Mouse (Mus musculus): Measurements from ENCODE around the gene Rlbp1.
A peak's percentile ranks its signal among the peaks of the same experiment; 100 is the strongest.

Gene Rlbp1

DNA sequence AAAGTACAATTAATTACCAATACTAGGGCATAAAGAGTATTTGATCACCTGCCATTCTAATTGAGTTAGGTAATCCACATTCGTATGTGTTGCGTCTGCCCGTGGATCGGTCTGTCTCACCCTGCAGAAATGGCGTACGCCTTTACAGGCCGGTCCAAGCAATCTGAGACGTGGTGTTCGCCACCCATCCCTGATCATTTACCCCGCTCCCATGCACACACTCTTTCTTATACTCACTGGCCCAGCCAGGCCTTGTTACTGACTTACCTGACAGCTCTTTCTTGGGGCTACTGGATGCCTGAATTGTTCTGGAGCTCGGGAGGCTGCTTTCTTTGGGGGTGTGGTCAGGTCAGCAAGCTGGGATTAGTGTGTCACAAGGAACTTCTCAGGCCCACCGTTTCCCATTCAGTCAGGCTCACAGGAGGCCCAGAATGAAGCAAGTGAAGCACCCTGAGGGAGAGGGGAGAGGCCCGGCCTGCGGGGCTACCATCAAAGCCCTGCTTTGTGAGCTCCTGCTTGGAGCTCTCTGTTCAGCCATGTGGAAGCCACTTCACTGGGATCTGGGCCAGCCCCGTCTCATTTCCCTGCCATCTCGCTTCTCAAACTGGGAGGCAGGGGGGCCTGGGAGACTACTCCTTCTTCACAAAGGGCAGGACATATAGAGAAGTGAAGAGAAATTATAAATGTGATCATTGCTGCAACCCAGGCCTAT, at the start of gene Rlbp1:
Rlbp1 (minus strand) TSS at position 627 of the 712 bp plus-strand sequence.
- DNase-seq = no peak

- DNase-seq = no peak
These were observed 41.4 kb upstream of the Rlbp1 start for GRCm38 (mm10) chr7:79428243-79428642.

GRCm38 (mm10) chr7:79425804-79426203, 39.0 kb upstream of the Rlbp1 start:
- no peak for DNase-seq

DNA sequence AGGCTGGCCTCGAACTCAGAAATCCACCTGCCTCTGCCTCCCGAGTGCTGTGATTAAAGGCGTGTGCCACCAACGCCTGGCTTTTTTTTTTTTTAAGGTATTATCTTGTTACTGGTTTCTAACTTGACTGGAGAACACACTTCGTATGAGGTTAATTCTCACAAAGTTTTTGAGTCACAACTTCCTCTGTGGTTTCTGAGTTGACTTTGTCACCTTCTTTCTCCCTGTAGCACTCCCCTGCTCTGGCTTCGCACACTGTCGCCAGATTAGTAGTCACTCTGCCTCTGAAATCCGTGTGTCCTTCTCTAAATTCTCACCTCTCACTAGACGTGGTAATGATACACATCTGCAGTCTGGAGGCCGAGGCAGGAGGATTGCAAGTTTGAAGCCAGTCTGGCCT, 36.0 kb upstream of the Rlbp1 start:
- DNase-seq = no peak

DNA sequence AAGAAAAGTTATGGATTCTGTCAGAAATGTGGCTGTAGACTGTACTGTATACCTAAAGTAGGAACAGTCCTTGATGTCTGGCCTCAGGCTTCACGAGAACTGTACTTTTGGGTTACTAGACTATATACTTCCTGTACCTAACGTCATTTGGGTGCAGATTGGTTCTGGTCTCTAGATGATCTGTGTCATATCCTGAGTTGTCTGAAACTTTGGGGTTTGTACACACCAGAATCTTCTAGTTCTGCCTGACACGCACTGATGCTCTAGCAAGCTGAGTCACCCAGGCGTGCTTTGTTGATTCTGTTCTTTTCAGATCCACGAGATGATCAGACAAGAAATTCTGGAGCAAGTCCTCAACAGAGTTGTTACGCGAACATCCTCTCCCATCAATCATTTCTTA, 33.1 kb upstream of the Rlbp1 start:
- no peak for DNase-seq

- no peak for DNase-seq
These were observed 27.9 kb upstream of the Rlbp1 start for GRCm38 (mm10) chr7:79414449-79415375.

- DNase-seq = no peak
These were observed 13.4 kb upstream of the Rlbp1 start for GRCm38 (mm10) chr7:79400296-79400695.

DNA sequence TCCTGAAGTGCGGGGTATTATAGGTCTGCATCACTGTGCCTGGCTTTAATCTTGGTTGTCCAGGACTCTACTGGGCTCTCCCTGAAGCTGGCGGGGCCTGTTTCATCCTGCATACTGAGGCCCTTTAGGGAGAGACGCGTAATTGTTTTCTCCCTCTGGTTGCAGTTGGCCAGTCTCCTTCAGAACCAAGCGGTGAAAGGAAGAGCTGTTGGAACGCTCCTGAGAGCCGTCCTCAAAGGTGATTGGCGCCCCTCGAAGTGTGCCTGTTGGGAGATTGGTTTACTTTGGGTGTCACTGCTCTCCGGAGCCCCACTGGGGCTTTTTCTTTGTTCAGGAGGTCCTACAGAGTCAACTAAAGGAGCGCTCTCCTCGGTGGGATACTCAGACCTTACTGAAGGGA, 12.1 kb upstream of the Rlbp1 start:
- DNase-seq = no peak

DNA sequence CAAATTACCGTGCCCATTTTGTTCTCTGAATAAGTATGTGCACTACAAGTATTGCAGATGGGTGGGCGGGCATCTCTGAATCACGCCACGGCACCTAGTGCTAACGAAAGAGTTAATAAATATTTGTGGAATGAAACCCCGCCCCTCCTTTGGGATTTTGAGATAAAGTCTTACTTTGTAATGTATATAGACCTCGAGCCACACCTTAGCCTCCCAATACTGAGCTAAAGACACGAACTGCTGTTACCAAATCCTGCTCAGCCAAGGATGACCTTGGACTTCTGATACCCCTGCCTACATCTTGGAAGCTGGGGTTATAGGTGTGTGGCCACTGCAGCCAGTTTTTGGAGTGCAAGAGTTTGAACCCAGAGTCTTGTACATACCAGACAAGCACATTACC, 11.6 kb upstream of the Rlbp1 start:
- no peak for DNase-seq

DNA sequence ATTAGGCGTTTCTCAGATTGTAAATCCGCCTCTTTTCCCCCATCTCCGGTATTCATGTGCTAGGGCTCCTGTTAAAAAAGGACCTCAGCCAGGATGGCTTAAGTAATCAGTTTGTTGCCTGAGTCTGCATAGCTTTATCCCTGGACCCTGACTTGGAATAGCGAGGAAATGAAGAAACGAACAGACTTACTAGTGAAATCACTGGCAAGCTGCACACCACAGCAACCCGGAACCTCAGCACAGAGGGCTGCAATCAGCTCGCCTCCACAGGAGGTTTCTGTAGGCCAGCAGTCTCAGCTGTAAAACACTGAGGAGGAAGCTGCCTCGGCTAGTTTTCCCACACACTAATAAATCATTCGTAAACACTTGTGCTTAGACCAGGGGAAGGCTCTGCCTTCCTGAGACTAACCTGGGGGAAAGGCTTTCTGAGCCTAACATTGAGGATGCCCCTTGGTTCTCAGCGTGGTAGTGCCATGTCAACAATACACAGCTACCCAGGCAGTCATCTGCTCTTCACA, 10.7 kb upstream of the Rlbp1 start:
- no peak for DNase-seq

- DNase-seq = no peak
These were observed 8.3 kb upstream of the Rlbp1 start for GRCm38 (mm10) chr7:79395186-79395585.

GRCm38 (mm10) chr7:79394666-79395065, 7.8 kb upstream of the Rlbp1 start:
- DNase-seq = no peak

DNA sequence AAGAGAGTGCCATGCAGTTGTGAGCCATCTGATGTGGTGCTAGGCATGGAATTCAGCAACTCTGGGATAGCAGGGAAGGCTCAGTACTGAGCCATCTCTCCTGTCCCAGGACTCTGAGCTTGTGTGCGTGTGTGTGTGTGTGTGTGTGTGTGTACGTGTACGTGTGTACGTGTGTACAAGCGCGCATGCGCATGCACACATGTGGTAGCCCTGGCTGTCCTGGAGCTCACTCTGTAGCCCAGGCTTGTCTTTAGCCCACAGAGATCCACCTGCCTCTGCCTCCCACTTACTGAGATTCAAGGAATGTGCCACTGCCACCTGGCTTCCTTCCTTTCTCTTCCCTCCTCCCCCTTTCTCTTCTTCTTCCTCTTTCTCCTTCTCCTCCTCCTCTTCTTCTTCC, 7.1 kb upstream of the Rlbp1 start:
- DNase-seq = no peak

DNA sequence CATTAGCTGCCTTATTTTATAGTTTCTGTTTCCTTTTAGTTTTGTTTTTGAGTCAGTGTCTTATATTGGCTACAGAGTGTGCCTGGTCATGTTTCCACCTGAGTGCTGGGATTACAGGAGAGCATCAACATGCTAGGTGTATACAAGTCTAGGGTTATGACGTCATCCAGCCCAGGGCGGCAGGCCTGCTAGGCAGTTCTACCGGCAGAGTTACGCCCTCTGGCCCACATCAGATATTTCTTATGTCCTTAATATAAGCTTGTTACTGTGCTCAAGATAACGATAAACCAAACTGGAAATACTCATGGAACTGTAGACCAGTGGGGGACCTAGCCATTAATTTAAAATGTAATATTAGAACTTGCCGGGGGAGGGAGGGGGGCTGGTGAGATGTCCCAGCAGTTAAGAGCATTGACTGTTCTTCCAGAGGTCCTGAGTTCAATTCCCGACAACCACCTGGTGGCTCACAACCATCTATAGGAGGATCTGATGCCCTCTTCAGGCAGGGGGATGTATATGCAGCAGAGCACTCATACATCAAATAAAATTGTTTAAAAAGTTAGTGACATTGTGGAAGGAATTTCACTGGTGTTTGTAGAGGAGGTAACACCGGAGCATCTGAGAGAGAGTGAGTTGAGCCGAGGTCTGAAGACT, 6.1 kb upstream of the Rlbp1 start:
- peak in 1 of 2 experiments; percentile 35 for DNase-seq

GRCm38 (mm10) chr7:79391883-79392649, 5.2 kb upstream of the Rlbp1 start, which contains the start of gene Fanci:
TSS of gene Fanci (plus strand) at chr7:79391929.
- DNase-seq = peak; percentile 98

- no peak for DNase-seq
These were observed 4.6 kb upstream of the Rlbp1 start for GRCm38 (mm10) chr7:79391471-79391870.

- DNase-seq = no peak
These were observed 3.4 kb upstream of the Rlbp1 start for GRCm38 (mm10) chr7:79390141-79390708.

DNA sequence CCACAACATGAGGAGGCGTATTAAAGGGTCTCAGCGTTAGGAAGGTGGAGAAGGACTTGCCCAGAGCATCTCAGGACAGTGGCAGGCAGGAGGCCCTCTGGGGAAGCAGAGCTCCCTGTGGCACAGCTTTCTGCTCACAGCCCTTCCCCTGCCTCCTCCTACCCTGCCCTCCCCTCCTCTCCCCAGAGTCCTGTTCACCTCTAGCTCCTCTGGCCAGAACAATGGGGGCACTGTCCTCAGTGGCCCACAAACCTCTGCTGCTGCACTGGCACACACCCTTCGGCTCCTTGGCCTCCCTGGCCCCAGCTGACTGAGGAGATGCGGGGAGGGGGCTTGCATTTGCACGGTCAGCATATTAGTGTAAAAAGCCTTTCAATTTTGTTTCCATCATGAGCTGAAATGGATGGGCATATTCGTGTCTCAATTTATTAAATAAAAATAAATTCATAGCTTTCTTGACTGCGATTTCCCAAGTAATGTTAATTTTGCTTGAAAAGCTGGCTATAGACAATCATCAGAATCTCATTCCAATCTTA, 1.9 kb upstream of the Rlbp1 start:
- DNase-seq = no peak

DNA sequence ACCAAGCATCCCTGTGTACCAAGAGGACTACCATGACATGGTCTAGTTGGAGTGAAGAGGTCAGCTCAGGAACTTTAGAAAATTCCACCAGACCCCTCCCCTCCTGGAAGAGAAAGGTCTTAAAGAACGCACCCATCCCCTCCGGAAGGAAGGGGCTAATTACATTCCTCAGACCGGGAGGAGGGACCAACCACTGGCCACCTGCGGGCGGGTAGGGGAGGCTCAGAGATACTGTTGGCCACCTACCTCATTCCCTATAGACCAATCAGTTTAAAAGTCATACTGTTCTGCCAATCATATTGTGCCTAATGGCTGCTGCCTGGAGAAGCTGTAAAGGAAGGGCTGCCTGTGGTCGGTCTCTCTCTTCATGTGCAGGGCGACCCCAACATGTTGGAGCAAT, 1.1 kb upstream of the Rlbp1 start:
- no peak for DNase-seq

DNA sequence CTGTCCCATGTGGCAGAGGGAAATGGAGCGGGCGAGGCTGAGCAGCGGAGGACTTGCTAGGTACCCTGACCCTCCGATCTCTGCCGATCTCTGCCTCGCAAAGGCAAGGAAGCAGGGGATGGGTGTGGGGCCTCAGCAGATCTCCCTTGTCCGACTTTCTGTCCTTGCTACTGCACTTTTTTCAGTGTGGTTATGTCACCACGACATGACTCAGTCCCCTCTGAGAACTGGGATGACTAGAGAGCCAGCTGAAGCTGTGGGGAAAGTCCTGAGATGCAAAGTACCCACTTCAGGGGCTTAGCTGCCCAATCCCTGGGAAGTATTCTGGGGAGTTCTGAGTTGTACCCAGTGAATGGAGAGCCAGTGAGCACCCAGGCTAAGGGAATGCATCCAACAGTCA, 292 bp upstream of the Rlbp1 start:
- no peak for DNase-seq

DNA sequence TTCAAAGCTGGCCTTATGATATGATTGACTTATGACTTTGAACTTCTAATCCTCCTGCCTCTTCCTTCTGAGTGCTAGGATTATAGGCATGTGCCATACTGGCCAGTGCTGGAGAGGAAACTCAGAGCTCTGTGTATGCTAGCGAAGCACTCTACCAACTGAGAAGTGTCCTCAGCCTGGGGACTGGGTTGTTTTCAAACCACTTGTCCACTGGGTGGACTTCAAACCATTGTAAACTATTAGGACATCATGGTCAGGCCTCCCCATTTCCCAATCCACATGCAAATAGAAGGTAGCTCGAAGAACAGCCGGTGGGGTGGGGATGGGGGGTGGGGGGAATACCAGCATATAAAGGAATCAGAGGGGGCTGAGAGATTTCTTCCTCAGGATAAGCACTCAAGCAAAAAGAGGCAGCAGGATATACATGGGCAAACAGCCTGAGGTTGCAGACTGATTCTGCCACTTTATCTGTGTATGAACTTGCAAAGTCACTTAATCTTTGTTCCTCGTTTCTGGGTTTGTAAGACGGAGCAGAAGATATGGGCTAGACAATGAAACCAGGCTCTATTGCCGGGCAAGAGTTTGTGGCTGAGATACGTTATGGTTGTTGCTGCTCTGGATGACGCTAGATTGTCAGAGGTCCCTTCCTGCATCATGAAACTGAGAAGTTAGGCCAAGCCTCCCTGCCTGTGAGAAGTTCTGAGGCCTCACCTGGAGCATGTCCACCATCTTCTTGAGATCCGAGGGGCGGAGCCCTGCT, 10.2 kb downstream of the Rlbp1 start:
- DNase-seq = no peak
